Mouse (Mus musculus) thymus, postnatal 4 days (tissue): ENCODE data around the gene Slc33a1.

Experiments
- DNase-seq: peaks from one replicate; pipeline ENCODE4 v3.0.0; 2021

The Slc33a1 gene

DNA sequence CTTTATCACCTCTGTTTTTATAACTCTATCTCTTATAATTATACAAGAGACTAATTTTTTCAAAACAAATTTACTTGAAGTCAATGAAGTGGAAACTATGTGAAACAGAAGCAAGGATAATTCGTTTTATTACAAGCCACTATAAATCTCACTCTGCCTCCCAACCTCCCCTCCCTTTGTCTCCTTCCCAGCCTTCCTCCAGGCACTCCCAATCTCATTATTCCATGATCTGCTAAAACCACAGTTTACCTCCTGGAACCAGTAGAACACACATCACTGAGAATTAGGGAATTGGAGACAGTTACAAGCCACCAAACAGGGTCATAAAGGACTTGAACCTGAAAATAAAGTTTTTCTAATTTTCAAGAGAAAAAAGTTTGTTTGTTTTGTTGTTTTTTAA is 67.4 kb downstream of the Slc33a1 start:
- DNase-seq = no peak

DNA sequence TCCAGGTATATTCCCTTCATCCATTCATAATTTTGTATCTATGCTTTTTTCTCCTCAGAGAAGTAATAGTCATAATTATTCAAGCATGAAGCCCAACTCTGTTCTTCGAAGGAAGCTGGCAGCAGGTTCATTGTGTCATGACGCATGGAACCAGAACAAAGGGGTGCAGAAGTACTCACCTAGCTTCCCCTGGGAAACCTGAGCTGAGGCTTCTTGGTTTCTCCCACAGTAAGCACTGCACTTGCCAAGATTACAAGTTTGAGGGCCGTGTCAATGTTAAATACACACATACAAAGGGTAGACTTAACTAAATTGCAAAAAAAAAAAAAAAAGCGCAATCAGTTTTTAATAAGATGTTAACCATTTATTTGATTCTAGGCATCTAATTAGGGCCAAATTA is 68.3 kb downstream of the Slc33a1 start:
- no peak for DNase-seq

DNA sequence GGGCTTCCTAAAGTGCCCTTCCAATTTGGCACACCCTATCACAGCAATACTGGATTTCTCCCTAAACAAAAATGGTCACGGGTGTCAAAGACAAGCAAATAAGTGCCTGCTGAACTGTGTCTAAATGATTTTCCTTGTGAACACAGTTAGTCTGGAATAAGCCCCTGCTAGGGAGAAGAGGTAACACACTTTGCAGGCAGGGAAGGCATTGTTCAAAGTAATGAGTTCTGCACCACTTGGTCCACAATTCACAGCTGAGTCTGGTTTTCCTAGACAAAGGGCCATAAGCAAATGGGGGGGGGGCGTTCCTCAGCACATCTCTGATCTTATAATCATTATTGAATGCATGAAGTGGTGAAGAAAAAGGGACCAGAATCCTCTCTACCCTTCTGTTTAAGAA is 68.8 kb downstream of the Slc33a1 start:
- no peak for DNase-seq

DNA sequence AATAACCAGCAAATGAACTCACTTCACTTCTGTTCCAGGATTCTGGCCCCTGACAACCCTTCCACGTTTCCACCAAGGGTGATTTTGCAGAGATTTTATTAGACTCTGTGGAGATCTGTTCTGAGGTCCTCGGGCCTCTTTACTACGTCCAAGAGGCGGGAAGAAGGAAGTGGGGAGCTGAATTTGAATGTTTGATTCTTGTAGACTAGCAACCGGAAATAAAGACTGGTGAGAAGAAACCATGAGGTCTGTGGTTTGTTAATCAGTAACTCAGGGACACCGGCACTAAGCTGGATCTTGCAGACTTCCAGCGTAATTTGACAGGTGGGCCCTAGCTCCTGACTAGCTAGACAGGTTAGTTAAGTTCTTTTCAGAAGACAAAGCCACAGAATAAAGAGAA is 70.9 kb downstream of the Slc33a1 start:
- no peak for DNase-seq

DNA sequence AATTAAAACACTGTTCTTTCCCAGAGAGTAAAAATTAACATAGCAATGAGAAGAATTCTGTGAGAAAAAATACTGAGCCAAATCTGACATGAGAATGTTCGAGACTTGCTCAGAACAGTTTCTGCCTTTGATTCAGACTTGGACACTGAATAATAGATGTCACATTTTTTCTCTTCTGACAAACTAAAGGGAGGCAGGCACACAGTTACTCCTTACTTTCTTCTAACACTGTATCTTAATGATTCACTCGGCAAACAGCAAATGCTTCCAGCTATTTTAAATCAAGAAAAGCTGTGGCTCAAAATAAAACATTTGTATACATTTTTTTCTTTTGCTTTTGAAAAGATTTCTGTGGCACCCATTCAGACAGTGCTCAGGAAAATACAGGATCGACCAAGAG is 72.4 kb downstream of the Slc33a1 start:
- no peak for DNase-seq
